Mouse (Mus musculus) CH12.LX (cell line): ENCODE data around the gene Lrch3. TPM values are rescaled to one million over a fixed set of nuclear protein-coding genes. Genes with fewer than 3 reads are reported as not detected.
"Not testable (repeated sequence)": the region's sequence is repeated elsewhere in the genome, so short reads cannot be mapped to it uniquely, and the experiment has no call there.

ENCODE experiments used
- DNase-seq: peaks from one replicate; pipeline ENCODE4 v3.0.0-alpha.2; 2013; ENCODE audit errors: extremely low read depth
- H3K27ac ChIP-seq: 2 replicates; pipeline ENCODE4 v1.5.1; 2012; ENCODE audit warnings: low read depth, mild to moderate bottlenecking, control low read depth, moderate library complexity; ENCODE audit not compliant: insufficient read depth
- H3K27me3 ChIP-seq: replicated peaks from 2 replicates; pipeline ENCODE3; 2012; ENCODE audit warnings: inconsistent platforms
- H3K36me3 ChIP-seq, 2 experiments: replicated peaks in 1 of 2; 2 replicates each; pipeline versions ENCODE3 to v1.6.1; 2012; ENCODE audit warnings: inconsistent platforms in 1 of 2, low read length in 1 of 2, mild to moderate bottlenecking in 1 of 2, mixed read lengths in 1 of 2, moderate library complexity in 1 of 2; ENCODE audit not compliant: control insufficient read depth in 1 of 2, insufficient read depth in 1 of 2
- H3K4me1 ChIP-seq, 2 experiments: 2 replicates each; pipeline ENCODE4 v1.6.1; 2012; ENCODE audit warnings: inconsistent platforms in 1 of 2, moderate library complexity in 1 of 2; ENCODE audit not compliant: insufficient read depth in 2 of 2, control insufficient read depth in 1 of 2
- H3K4me2 ChIP-seq: 2 replicates; pipeline ENCODE4 v1.6.1; 2012; ENCODE audit warnings: low read depth, mild to moderate bottlenecking, control low read depth; ENCODE audit not compliant: poor library complexity, insufficient read depth, severe bottlenecking
- H3K4me3 ChIP-seq, 3 experiments: fragments of 150-350 bp in 1 of 3; sonication (generic) in 1 of 3; replicated peaks in 1 of 3; 2 replicates each; pipeline versions ENCODE3 to v1.5.1; 2011 to 2012; ENCODE audit warnings: low read depth in 2 of 3, low read length in 2 of 3, mild to moderate bottlenecking in 2 of 3, moderate library complexity in 2 of 3, control low read depth in 1 of 3, improper control_type of control experiment in 1 of 3, inconsistent platforms in 1 of 3, mixed read lengths in 1 of 3; ENCODE audit not compliant: poor library complexity in 1 of 3
- H3K79me2 ChIP-seq: replicated peaks from 2 replicates; pipeline ENCODE4 v1.6.1; 2012; ENCODE audit warnings: mild to moderate bottlenecking, moderate library complexity; ENCODE audit not compliant: control insufficient read depth, poor library complexity, insufficient read depth, severe bottlenecking; ENCODE audit errors: extremely low read depth
- H3K9ac ChIP-seq: 2 replicates; pipeline ENCODE4 v1.6.1; 2012; ENCODE audit warnings: low read depth, mild to moderate bottlenecking, control low read depth, moderate library complexity; ENCODE audit not compliant: insufficient read depth
- H3K9me3 ChIP-seq: replicated peaks from 2 replicates; pipeline ENCODE3; 2012; ENCODE audit warnings: low read length, inconsistent platforms, mixed read lengths
- BHLHE40 ChIP-seq: IDR thresholded peaks from 2 replicates; pipeline ENCODE4 v1.6.1; 2011; ENCODE audit warnings: mild to moderate bottlenecking, low read depth, low read length, improper control_type of control experiment
- CTCF ChIP-seq, 2 experiments: IDR thresholded peaks in 1 of 2; conservative IDR thresholded peaks in 1 of 2; 2 replicates each; pipeline ENCODE4 v1.5.1; 2011 to 2012; ENCODE audit warnings: low read depth in 2 of 2, low read length in 2 of 2, improper control_type of control experiment in 1 of 2, inconsistent platforms in 1 of 2, mild to moderate bottlenecking in 1 of 2, moderate library complexity in 1 of 2
- E2F4 ChIP-seq: IDR thresholded peaks from 2 replicates; pipeline ENCODE4 v1.6.1; 2011; ENCODE audit warnings: low read depth, low read length, improper control_type of control experiment; ENCODE audit not compliant: insufficient replicate concordance
- ETS1 ChIP-seq: conservative IDR thresholded peaks from 2 replicates; pipeline ENCODE4 v1.6.1; 2012; ENCODE audit warnings: low read depth, mild to moderate bottlenecking, inconsistent platforms, low read length, improper control_type of control experiment, moderate library complexity
- HCFC1 ChIP-seq: IDR thresholded peaks from 2 replicates; pipeline ENCODE4 v1.6.1; 2012; ENCODE audit warnings: low read depth, mild to moderate bottlenecking, inconsistent platforms, low read length, improper control_type of control experiment
- KAT2A ChIP-seq: IDR thresholded peaks from 2 replicates; pipeline ENCODE4 v1.6.1; 2012; ENCODE audit warnings: low read length, improper control_type of control experiment, inconsistent platforms; ENCODE audit not compliant: insufficient replicate concordance
- MAFK ChIP-seq: IDR thresholded peaks from 2 replicates; pipeline ENCODE4 v1.6.1; 2011; ENCODE audit warnings: low read length, improper control_type of control experiment; ENCODE audit not compliant: insufficient replicate concordance
- MAX ChIP-seq: IDR thresholded peaks from 2 replicates; pipeline ENCODE4 v1.6.1; 2011; ENCODE audit warnings: low read length, improper control_type of control experiment
- MAZ ChIP-seq: IDR thresholded peaks from 2 replicates; pipeline ENCODE4 v1.6.1; 2012; ENCODE audit warnings: low read depth, mild to moderate bottlenecking, inconsistent platforms, low read length, improper control_type of control experiment, moderate library complexity
- MEF2A ChIP-seq: IDR thresholded peaks from 2 replicates; pipeline ENCODE4 v1.6.1; 2014; ENCODE audit warnings: low read depth, mild to moderate bottlenecking, inconsistent platforms, low read length, improper control_type of control experiment, borderline replicate concordance
- MXI1 ChIP-seq: IDR thresholded peaks from 2 replicates; pipeline ENCODE4 v1.6.1; 2011; ENCODE audit warnings: mild to moderate bottlenecking, low read depth, low read length, improper control_type of control experiment
- NELFE ChIP-seq: IDR thresholded peaks from 2 replicates; pipeline ENCODE4 v1.6.1; 2011; ENCODE audit warnings: low read depth, low read length, improper control_type of control experiment
- NRF1 ChIP-seq: IDR thresholded peaks from 2 replicates; pipeline ENCODE4 v1.6.1; 2014; ENCODE audit warnings: low read depth, mild to moderate bottlenecking, inconsistent platforms, low read length, improper control_type of control experiment, moderate library complexity
- PAX5 ChIP-seq: IDR thresholded peaks from 2 replicates; pipeline ENCODE4 v1.6.1; 2012; ENCODE audit warnings: low read length, inconsistent platforms, mixed read lengths
- POLR2A ChIP-seq: IDR thresholded peaks from 2 replicates; pipeline ENCODE4 v1.6.1; 2011; ENCODE audit warnings: low read depth, mild to moderate bottlenecking, improper control_type of control experiment, low read length
- SIN3A ChIP-seq: IDR thresholded peaks from 2 replicates; pipeline ENCODE4 v1.6.1; 2012; ENCODE audit warnings: low read length, improper control_type of control experiment, inconsistent platforms
- SMC3 ChIP-seq: IDR thresholded peaks from 2 replicates; pipeline ENCODE4 v1.6.1; 2011; ENCODE audit warnings: low read depth, low read length, improper control_type of control experiment
- TBP ChIP-seq: conservative IDR thresholded peaks from 2 replicates; pipeline ENCODE4 v1.6.1; 2011; ENCODE audit warnings: low read depth, low read length, improper control_type of control experiment
- TCF12 ChIP-seq: IDR thresholded peaks from 2 replicates; pipeline ENCODE4 v1.6.1; 2014; ENCODE audit warnings: low read depth, mild to moderate bottlenecking, inconsistent platforms, low read length, improper control_type of control experiment
- UBTF ChIP-seq: IDR thresholded peaks from 2 replicates; pipeline ENCODE4 v1.6.1; 2012; ENCODE audit warnings: low read depth, mild to moderate bottlenecking, inconsistent platforms, low read length, improper control_type of control experiment, moderate library complexity
- ZKSCAN1 ChIP-seq: IDR thresholded peaks from 2 replicates; pipeline ENCODE4 v1.6.1; 2012; ENCODE audit warnings: low read depth, inconsistent platforms, low read length, improper control_type of control experiment, borderline replicate concordance
- ZNF384 ChIP-seq: IDR thresholded peaks from 2 replicates; pipeline ENCODE4 v1.6.1; 2012; ENCODE audit warnings: low read depth, low read length, improper control_type of control experiment, inconsistent platforms
- dilution Hi-C: fragments of 300-500 bp; cut with MboI; formaldehyde crosslinking; loops from 2 replicates; pipeline ENCODE4 v1.14.3; 2020; ENCODE audit warnings: low sequenced_read_pairs; ENCODE audit not compliant: extremely low pct_unique_long_range_greater_than_20kb, extremely low pct_ligation_motif_present
- in situ Hi-C: fragments of 300-500 bp; cut with MboI; formaldehyde crosslinking; loops from 3 replicates; pipeline ENCODE4 v1.14.3; 2019; ENCODE audit warnings: low sequenced_read_pairs, low pct_ligation_motif_present, low pct_unique_long_range_greater_than_20kb, mixed read lengths
- polyA plus RNA-seq: library from polyadenylated mRNA; unstranded; fragments of >175 nt; gene quantifications from 2 replicates; pipeline ENCODE4 v1.2.1, GENCODE M21; 2012; ENCODE audit warnings: low read depth; ENCODE audit not compliant: insufficient read length
- total RNA-seq, 2 experiments: library from RNA; depleted of rRNA; stranded (reverse); fragments of 300-350 nt in 1 of 2; fragments of >200 nt in 1 of 2; gene quantifications; 2 replicates each; pipeline ENCODE4 v1.2.3; 2012 to 2014

Gene Lrch3
- total and polyA plus RNA-seq, 3 experiments, result 11.9 to 20.7 (median 16.1) TPM

- peak; percentile 23; the same call in 1 of the 2 replicates for TF ChIP-seq ZNF384
- H3K27ac ChIP-seq, dilution Hi-C loops, H3K4me3 ChIP-seq, H3K4me2 ChIP-seq, DNase-seq, H3K9ac ChIP-seq, in situ Hi-C loops, H3K9me3 ChIP-seq, H3K27me3 ChIP-seq: not testable (repeated sequence)
- Histone ChIP-seq H3K4me1 (peaks cover 8 to 22% of the 10 kb centered on the region in 2 experiments), H3K79me2 (peaks cover 34% of the 10 kb centered on the region), H3K36me3 (peaks cover 19 to 29% of the 10 kb centered on the region in 2 experiments)
These were observed 141.0 kb downstream of the Lrch3 start for GRCm38 (mm10) chr16:33054927-33055326.

GRCm38 (mm10) chr16:33055655-33056054, 141.8 kb downstream of the Lrch3 start:
- Histone ChIP-seq H3K9me3 (no peaks in the 10 kb centered on the region), H3K79me2 (peaks cover 34% of the 10 kb centered on the region), H3K36me3 (peaks cover 25 to 36% of the 10 kb centered on the region in 2 experiments), H3K4me1 (peaks cover 8 to 30% of the 10 kb centered on the region in 2 experiments), H3K4me2 (peak overlapping the region; percentile 96), H3K4me3 (peak overlapping the region; percentile 40 to 97 (median 46)), H3K27me3 (peaks cover 6% of the 10 kb centered on the region), H3K27ac (no peak overlapping the region), H3K9ac (peak overlapping the region; percentile 42; the same call in 1 of the 2 replicates)
- dilution Hi-C loops (no loop called here), in situ Hi-C loops (no loop called here)
- DNase-seq, result no peak
- TF ChIP-seq KAT2A, result no peak
- TF ChIP-seq TBP, result no peak
- no peak for TF ChIP-seq MEF2A
- TF ChIP-seq MAX, result no peak
- TF ChIP-seq BHLHE40, result no peak
- no peak for TF ChIP-seq UBTF
- TF ChIP-seq ZKSCAN1, result no peak
- no peak for TF ChIP-seq ETS1
- no peak for TF ChIP-seq CTCF (conservative IDR thresholded peaks at IDR 0.05 in 1 of 2, IDR thresholded peaks at IDR 0.05 in 1 of 2; ENCODE audit: low read depth in 2 of 2, low read length in 2 of 2)
- TF ChIP-seq ZNF384, result no peak

GRCm38 (mm10) chr16:33056095-33056785, 142.3 kb downstream of the Lrch3 start, which contains the start of the genes Iqcg and Rpl35a:
Gene Iqcg, minus strand, starts transcription at chr16:33056218.
Gene Rpl35a, plus strand, starts transcription at chr16:33056453.
- Histone ChIP-seq H3K4me2 (peak within 1 kb of the TSS; percentile 96), H3K4me3 (peak within 1 kb of the TSS; percentile 74 to 97 (median 76)), H3K27me3 (peaks cover 6% of the 10 kb centered on the region), H3K36me3 (peaks cover 28 to 40% of the 10 kb centered on the region in 2 experiments), H3K9ac (peak within 1 kb of the TSS; percentile 95), H3K9me3 (no peaks in the 10 kb centered on the region), H3K79me2 (peaks cover 34% of the 10 kb centered on the region), H3K27ac (peak within 1 kb of the TSS; percentile 38; the same call in 1 of the 2 replicates), H3K4me1 (peaks cover 8 to 35% of the 10 kb centered on the region in 2 experiments)
- dilution Hi-C loops, result no loop called here
- peak; percentile 92 for DNase-seq
- in situ Hi-C loops, result no loop called here
- TF ChIP-seq CTCF (conservative IDR thresholded peaks at IDR 0.05 in 1 of 2, IDR thresholded peaks at IDR 0.05 in 1 of 2; ENCODE audit: low read depth in 2 of 2, low read length in 2 of 2) (peak in 1 of 2 experiments; percentile 41; a peak in 1 of 4 replicates), NRF1 (peak; percentile 71), HCFC1 (peak; percentile 93), MAFK (no peak), MAZ (0 out of 2 replicates have a peak, but pooled peaks have one; percentile 54), TCF12 (peak; percentile 97), SMC3 (no peak), ZNF384 (peak; percentile 99), MXI1 (peak; percentile 99), PAX5 (no peak), NELFE (peak; percentile 99), UBTF (peak; percentile 65; the same call in 1 of the 2 replicates), BHLHE40 (no peak), MAX (peak; percentile 100), SIN3A (peak; percentile 100), E2F4 (peak; percentile 92; the same call in 1 of the 2 replicates), TBP (peak; percentile 90; the same call in 1 of the 2 replicates), POLR2A (peak; percentile 98)
